Mouse (Mus musculus) heart, postnatal 0 days (tissue): Measurements from ENCODE around the gene Fbxw11.

Source experiments
- CTCF ChIP-seq: IDR thresholded peaks from 2 replicates; pipeline ENCODE4 v1.5.1; 2016; ENCODE audit warnings: antibody characterized with exemption, control low read depth, low read depth
- EP300 ChIP-seq: IDR thresholded peaks from 2 replicates; pipeline ENCODE4 v1.6.1; 2016; ENCODE audit warnings: antibody characterized with exemption, low read depth

GRCm38 (mm10) chr11:32753358-32753757 lies 110.8 kb downstream of the Fbxw11 start:
- no peak for TF ChIP-seq CTCF
- no peak for TF ChIP-seq EP300
